Mouse (Mus musculus) effector memory CD4-positive, alpha-beta T cell, adult 7 months (primary cell): ENCODE results near the gene Brat1. TPM values are rescaled to one million over a fixed set of nuclear protein-coding genes. Genes with fewer than 3 reads are reported as not detected.

Experiments
- polyA plus RNA-seq: library from polyadenylated mRNA; unstranded; fragments of 100-300 nt; shearing (Covaris generic); gene quantifications from one replicate; pipeline ENCODE4 v1.2.1, GENCODE M21; 2017

Brat1 gene
- polyA plus RNA-seq, result 14.3 TPM

DNA sequence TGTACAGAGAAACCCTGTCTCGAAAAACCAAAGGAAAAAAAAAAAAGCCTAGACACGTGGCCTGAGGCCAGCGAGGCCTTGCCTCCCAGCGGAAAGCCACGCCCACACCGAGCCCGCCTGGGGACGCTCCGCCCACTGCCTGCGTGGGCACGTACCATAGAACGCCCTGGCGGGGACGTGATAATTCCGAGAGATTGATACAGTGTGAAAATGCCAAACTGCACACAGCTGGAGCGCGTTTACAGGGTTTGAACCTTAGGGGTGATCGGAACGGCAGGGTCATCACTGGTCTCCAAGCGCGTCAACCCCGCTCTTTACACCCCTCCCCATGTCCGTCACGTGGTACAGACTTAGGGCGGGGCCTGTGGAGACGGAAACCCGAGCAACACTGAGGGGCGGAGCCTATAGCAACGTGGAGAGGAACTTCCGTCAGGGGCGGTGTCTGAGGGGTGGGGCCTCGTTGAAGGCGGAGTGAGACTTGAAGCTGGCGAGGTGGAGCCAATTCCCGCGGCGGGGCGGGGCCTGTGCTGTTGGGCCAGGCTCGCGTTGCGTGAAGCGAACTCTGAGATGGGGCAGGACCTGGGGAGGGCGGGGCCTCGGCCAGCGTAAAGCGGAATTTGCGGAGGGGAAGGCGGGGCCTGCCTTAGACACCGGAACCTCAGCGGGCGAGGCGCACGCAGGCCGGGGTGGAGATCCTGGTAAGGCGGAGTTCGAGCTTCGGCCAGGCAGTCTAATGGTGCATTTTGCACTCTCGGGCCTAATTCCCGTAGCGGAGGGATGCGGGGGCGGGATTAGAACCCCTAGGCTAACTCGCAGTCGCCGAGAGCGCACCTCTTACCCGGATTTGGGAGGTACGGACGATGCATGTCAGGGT, at the start of gene Brat1:
Gene Brat1 (plus strand): TSS at position 634 of the 874 bp plus-strand sequence.

DNA sequence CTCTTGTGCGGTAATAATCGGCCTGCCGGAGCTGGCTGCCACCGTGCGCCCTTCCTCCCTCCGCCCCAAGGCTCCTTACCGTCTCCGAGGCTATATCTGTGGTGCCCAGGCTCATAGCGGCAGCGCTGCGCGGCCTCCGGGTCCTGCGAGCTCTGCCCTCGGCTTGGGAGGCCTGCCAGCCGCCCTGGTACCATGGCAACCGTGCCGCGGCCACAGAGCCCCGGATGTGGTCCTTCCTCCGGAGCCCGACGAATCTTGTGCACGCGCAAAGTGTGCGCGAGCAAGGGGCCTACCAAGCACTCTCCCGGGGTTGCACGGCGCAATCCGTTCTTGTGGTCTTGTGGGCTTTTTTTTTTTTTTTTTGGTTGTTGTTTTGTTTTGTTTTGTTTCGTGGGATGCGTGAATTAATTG, 2.7 kb upstream of the Brat1 start, which contains the start of gene Iqce:
Gene Iqce (minus strand): TSS at position 276 of the 411 bp plus-strand sequence.

DNA sequence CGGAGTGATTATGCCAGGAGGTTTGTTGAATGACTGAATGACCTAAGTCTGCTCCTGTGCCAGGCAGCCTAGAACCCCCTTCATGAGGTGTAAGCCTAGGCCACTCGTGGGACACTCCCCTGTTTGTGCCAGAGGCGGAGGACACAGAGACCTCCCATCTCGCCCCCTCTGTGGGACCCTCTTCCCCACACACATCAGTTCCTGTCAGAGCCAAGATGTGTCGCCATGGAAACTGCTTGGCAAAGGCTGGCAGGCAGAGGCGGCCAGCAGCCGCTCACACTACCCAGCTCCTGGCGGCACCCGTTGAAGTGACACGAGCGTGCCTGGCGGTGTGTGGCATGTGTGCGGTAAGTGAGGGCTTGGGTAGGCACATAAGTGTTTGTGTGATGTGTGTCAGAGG, 19.0 kb downstream of the Brat1 start, which contains the start of gene Amz1:
Gene Amz1 (plus strand): TSS at position 306 of the 400 bp plus-strand sequence.

Other genes with a start within 250 kb of the Brat1 start
- 10.7 TPM for gene Chst12, start 199.5 kb upstream of the Brat1 start, polyA plus RNA-seq
- 1.3 TPM for gene Grifin, start 139.9 kb upstream of the Brat1 start, polyA plus RNA-seq
- 88.4 TPM for gene Lfng, start 97.7 kb upstream of the Brat1 start, polyA plus RNA-seq
- 6.9 TPM for gene Ttyh3, start 56.0 kb upstream of the Brat1 start, polyA plus RNA-seq
- gene Iqce, start 2.6 kb upstream of the Brat1 start, polyA plus RNA-seq, result 29.5 TPM
- gene Amz1, start 19.1 kb downstream of the Brat1 start, polyA plus RNA-seq, result 1.5 TPM
- gene Gna12, start 125.4 kb downstream of the Brat1 start, polyA plus RNA-seq, result 21.6 TPM